Mouse (Mus musculus) ovary, postnatal 10 days (tissue): Measurements from ENCODE around the gene Ece1.

Experiments
- DNase-seq: peaks from one replicate; pipeline ENCODE4 v3.0.0; 2022; ENCODE audit warnings: low spot score

The Ece1 gene

GRCm38 (mm10) chr4:137882663-137883062 lies 20.6 kb downstream of the Ece1 start:
- DNase-seq: no peak

DNA sequence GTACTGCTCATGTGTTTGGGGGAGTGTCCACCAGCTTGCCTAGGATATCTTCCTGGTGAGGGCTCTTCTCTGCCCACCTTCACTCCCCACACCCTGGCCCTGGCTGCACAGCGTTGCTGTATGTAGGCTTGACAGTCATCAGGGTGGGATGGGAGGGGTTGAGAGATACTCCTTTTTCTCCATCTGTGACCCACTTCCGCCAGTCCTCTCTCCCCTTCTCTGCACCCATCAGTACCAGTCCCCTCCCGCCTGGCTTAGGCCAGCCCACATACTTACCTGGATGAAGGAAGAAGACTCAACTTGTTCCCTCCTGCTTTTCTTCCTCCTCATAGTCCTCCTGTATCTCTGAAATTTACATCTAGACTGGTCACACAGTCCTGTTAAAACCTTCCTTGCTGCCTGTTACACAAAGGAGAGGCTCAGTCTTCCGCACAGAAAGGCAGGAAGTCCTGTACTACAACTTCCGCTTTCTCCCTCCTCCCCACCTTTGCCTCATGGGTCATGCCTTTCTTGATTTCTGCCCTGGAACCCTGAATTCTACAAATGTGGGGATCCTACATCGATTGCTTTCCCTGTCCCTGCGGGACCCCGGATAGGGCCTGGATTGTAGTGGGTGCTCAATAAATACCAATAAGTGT lies 21.6 kb downstream of the Ece1 start:
- DNase-seq: no peak

- DNase-seq: no peak
These were observed 25.4 kb downstream of the Ece1 start for GRCm38 (mm10) chr4:137887337-137887992.

- no peak for DNase-seq
These were observed 26.0 kb downstream of the Ece1 start for GRCm38 (mm10) chr4:137887993-137888388.

- no peak for DNase-seq
These were observed 28.6 kb downstream of the Ece1 start for GRCm38 (mm10) chr4:137890596-137890995.

DNA sequence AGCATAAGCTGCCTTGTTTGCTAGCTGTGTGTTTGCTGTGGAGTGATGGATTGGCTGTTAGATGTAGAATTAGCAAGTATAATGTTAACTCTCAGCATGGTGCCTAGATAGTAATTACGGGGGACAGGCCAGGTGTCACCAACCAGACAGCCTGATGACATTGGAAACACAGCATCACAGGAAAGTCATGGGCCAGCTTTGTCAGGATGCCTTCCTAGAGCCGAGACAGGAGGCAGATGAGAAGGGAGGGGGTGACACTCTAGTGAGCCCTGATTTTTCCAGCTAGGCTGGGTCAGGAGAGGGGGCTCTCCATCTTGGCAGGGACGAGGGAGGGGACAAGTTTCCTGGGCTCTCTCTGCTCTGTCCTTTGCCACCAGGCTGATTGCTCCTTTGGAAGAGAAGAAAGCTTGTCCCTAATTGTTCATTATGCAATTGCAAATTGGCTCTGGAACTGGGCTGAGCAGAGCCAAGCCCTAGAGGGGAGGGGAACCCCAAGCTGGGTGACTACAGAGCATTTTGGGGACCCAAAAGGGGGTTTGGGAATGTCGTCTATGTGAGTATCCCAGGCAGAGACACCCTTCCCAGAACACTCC lies 29.6 kb downstream of the Ece1 start:
- no peak for DNase-seq

DNA sequence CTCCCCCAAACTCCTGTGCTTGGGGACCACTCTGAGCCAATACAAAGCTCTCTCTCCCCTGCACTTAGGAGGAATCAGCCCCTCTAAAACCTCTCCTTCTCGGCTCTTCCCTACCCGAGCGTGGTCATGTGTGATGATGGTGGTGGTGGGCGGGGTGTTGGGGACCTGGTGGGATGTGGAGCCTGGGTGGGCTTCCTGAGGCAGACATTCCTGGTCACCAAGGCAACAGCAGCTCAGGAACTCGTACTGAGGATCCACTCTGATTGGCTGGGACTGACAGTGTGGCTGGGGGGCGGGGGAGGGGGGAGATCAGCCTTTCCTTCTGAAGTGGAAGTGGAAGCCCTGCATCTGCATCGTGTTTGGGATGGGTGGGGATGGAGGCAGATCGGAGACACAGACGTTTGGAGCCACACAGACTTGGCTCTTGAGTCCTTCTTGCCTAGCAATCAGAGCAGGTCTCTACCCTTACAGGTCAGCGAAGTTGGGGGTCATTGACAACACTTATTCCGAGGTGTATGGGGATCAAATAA lies 30.7 kb downstream of the Ece1 start:
- no peak for DNase-seq

GRCm38 (mm10) chr4:137896612-137897297 lies 34.7 kb downstream of the Ece1 start:
- no peak for DNase-seq

DNA sequence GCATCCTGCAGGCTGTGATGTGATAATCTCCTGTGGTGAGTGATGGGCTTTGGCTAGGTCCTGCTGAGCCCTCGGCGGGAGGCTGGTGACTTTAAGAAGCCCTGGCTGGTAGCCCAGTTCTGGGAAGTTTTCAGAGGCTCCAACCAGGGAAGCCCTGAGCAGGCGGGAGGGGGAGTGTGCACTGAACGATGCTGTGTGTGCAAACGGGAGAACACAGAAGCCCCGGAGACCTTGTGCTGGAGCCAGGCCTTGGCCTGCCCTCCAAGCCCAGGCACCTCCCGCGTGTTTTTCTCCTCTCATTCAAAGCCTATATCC lies 35.2 kb downstream of the Ece1 start:
- DNase-seq: peak; percentile 62

- no peak for DNase-seq
These were observed 36.5 kb downstream of the Ece1 start for GRCm38 (mm10) chr4:137898490-137898889.

DNA sequence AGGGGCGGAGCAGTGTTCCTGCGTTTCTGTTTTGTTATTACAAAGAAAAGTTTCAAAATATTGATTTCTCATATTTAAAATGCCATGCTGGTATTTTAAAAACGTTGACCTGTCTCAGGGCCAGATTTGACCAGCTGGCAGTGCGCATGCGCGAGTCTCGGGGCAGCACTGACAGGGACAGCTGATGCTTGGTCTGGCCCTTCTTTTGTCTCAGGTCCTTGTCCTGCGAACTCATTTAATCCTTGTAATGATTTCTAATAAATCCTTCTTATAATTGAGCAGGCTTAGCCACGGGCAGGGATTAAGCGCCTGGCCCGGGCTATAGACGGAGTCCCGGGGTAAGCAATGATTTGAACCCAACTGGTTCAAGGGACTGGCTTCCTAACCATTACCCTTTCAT lies 40.2 kb downstream of the Ece1 start:
- no peak for DNase-seq

DNA sequence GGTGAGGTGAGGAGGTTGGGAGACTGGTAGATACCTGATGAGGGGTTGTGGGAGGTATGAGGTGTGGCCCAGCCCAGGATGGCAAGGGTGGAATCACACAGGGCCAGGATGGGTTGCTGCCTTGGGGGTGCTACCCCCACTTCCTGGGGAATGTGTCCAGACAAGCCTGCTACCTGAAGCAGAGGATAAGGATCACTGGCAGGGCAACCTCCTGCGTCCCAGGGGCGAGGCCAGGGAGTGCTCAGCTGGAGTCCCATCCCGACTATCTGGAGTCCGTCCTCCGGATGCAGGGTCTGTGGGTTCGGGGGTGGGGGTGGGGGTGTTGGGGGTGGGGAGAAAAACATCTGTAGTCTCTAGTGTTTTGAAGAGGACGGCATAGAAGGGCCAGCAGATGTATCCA lies 40.8 kb downstream of the Ece1 start:
- DNase-seq: no peak

DNA sequence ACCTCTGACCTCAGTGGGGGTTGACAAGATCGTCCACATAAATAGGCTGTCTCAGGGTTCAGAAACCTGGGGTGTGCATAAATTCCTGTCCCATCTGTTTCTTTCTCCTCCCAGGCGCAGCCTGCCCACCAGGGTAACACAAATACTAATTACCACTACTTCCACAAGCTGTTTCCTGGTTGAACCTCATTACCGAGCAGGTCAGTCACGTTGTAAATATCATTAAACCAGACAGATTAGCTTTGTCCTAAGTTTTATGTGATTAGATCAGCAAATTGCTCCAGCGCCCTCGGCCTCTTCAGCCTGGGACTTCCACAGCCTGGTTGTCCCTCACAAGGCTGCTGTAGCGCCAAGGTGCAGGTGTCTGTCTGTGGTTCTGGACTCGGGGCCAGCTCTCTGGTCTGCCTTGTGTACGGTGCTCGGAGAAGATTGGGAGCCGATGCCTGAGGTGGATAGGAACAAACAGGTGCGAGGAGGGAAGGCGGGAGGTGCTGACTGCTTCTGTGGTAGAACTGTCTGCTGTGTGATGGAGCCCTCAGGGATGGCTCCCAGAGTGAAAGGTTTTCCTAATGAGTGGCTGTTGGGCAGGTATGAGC lies 43.0 kb downstream of the Ece1 start:
- no peak for DNase-seq

- DNase-seq: no peak
These were observed 45.9 kb downstream of the Ece1 start for GRCm38 (mm10) chr4:137907979-137908378.

- DNase-seq: no peak
These were observed 46.5 kb downstream of the Ece1 start for GRCm38 (mm10) chr4:137908489-137908888.

DNA sequence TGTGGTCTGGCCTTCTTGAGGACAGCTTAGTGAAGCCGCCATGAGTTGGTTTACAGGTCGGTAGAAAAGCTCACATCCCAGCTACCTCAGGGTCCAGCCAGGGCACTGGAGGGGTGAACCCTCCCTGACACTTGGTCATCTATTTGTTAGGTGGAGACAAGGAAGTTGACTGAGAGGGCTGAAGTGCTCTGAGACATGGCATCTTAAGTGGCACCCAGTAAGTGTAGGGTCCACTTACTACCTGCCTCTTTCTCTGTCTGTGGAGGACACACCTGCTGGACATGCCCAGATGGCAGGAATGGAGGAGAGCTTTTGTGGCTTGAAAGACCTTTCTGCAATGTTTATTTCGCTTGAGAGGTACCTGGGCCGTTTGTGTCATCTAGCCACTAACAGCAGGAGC lies 46.9 kb downstream of the Ece1 start:
- no peak for DNase-seq

DNA sequence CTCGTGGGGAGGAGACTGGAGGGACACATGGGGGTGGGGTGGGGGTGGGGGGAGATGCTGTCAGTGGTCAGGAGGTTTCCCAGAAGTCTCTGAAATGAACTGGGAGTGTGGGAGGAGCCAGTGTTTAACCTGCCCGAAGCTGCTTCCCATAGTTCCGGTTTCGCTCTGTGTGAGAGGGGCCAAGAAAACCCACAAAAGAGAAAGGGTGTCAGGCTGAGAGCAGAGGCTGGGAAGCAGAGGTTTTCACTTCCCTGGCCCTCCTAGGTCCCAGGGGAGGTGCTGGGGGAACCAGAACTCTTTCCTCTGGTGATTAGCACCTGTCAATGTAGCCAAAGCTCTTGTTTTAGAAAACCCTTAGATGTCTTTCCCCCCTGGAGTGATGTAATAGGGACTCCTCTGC lies 47.4 kb downstream of the Ece1 start:
- DNase-seq: no peak

- DNase-seq: no peak
These were observed 48.5 kb downstream of the Ece1 start for GRCm38 (mm10) chr4:137910382-137911009.

DNA sequence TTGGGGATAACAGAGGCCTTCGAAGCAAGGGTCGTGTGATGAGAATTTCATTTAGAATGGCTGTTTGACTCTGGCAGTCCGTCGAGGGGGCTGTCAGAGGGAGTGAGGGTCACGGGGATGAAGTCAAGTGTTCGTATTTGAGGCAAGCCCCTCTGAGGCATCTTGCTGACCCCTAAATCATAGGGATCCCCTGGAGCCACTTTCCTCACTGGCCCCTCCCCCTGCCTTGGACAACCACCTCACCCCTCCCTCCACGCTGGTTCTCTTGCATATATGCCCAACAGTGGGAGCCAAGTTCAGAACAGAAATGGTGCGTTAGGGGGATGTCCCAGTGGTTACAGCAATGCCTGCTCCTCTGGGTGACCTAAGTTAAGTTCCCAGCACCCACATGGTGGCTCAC lies 49.6 kb downstream of the Ece1 start:
- no peak for DNase-seq

DNA sequence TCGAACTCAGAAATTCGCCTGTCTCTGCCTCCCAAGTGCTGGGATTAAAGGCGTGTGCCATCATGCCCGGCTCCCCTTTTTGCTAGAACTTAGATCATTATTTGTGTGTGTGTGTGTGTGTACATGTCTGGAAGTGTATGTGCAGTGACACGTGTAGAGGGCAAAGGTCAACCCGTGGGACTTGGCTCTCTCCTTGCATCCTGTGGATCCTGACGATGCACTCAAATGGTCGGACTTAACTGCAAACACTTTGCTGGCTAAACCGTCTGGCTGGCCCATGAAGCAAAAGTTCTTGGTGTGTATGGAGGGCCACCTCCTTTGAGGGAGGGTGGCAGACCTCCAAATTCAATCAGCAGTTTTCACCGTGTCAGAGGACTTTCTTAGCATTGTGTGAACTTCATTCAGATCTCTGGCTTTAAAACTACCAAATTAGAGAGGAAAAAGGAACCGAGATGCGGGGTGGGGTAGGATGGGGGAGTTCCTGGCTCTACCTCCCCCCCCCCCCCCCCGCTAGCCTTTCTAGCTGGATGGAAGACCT lies 50.8 kb downstream of the Ece1 start:
- DNase-seq: no peak

- DNase-seq: peak; percentile 56
These were observed 51.5 kb downstream of the Ece1 start for GRCm38 (mm10) chr4:137913321-137914057.
